Mouse (Mus musculus) E14TG2a.4 (cell line): ENCODE results near the gene Dmrta2.
A peak's percentile ranks its signal among the peaks of the same experiment; 100 is the strongest.

Source experiments
- H3K27me3 ChIP-seq: 2 replicates; pipeline ENCODE4 v1.6.1; 2014; ENCODE audit warnings: low read length, control low read depth; ENCODE audit not compliant: insufficient read depth
- H3K36me3 ChIP-seq: 2 replicates; pipeline ENCODE4 v1.6.1; 2014; ENCODE audit warnings: low read length, control low read depth; ENCODE audit not compliant: insufficient read depth
- H3K4me1 ChIP-seq: replicated peaks from 2 replicates; pipeline ENCODE4 v1.6.1; 2014; ENCODE audit warnings: low read depth, low read length, control low read depth
- H3K4me3 ChIP-seq: replicated peaks from 2 replicates; pipeline ENCODE4 v1.5.1; 2014; ENCODE audit warnings: mild to moderate bottlenecking, low read length
- H3K9me3 ChIP-seq: 2 replicates; pipeline ENCODE4 v1.6.1; 2014; ENCODE audit warnings: low read length, control low read depth
- CTCF ChIP-seq: conservative IDR thresholded peaks from 2 replicates; pipeline ENCODE4 v1.5.1; 2014; ENCODE audit warnings: low read length
- NANOG ChIP-seq: IDR thresholded peaks from 2 replicates; pipeline ENCODE4 v1.6.1; 2014; ENCODE audit warnings: borderline replicate concordance, low read length, mixed read lengths
- POU5F1 ChIP-seq: IDR thresholded peaks from 2 replicates; pipeline ENCODE4 v1.6.1; 2014; ENCODE audit warnings: low read length, borderline replicate concordance

The Dmrta2 gene

GRCm38 (mm10) chr4:109953509-109953908, 24.3 kb upstream of the Dmrta2 start:
- Histone ChIP-seq H3K9me3 (no peaks in the 10 kb centered on the region), H3K4me1 (no peaks in the 10 kb centered on the region), H3K27me3 (no peaks in the 10 kb centered on the region), H3K36me3 (peaks cover 29% of the 10 kb centered on the region), H3K4me3 (no peak overlapping the region)
- no peak for TF ChIP-seq CTCF
- no peak for TF ChIP-seq NANOG
- TF ChIP-seq POU5F1: no peak

GRCm38 (mm10) chr4:109960201-109960935, 17.5 kb upstream of the Dmrta2 start:
- peaks cover 58% of the 10 kb centered on the region for H3K36me3 ChIP-seq
- TF ChIP-seq NANOG (no peak), CTCF (no peak), POU5F1 (no peak)
- no peak overlapping the region for H3K4me3 ChIP-seq
- no peaks in the 10 kb centered on the region for H3K4me1 ChIP-seq
- H3K27me3 ChIP-seq: no peaks in the 10 kb centered on the region
- H3K9me3 ChIP-seq: no peaks in the 10 kb centered on the region

- no peaks in the 10 kb centered on the region for H3K27me3 ChIP-seq
- H3K4me3 ChIP-seq: no peak overlapping the region
- TF ChIP-seq NANOG (no peak), POU5F1 (no peak), CTCF (no peak)
- no peaks in the 10 kb centered on the region for H3K9me3 ChIP-seq
- H3K36me3 ChIP-seq: peaks cover 53% of the 10 kb centered on the region
- 0 out of 2 replicates have a peak, but pooled peaks cover 5% of the 10 kb centered on the region for H3K4me1 ChIP-seq
Measured at GRCm38 (mm10) chr4:109963570-109964279, 14.1 kb upstream of the Dmrta2 start.

GRCm38 (mm10) chr4:109969561-109969960, 8.3 kb upstream of the Dmrta2 start:
- peaks cover 48% of the 10 kb centered on the region for H3K27me3 ChIP-seq
- TF ChIP-seq NANOG (no peak), POU5F1 (no peak), CTCF (no peak)
- H3K4me1 ChIP-seq: peaks cover 15% of the 10 kb centered on the region
- no peaks in the 10 kb centered on the region for H3K9me3 ChIP-seq
- H3K36me3 ChIP-seq: peaks cover 13% of the 10 kb centered on the region
- H3K4me3 ChIP-seq: no peak overlapping the region

- peak overlapping the region; percentile 52 for H3K4me3 ChIP-seq
- peaks cover 47% of the 10 kb centered on the region for H3K4me1 ChIP-seq
- TF ChIP-seq NANOG: no peak
- no peak for TF ChIP-seq POU5F1
- TF ChIP-seq CTCF: no peak
- no peaks in the 10 kb centered on the region for H3K36me3 ChIP-seq
- peaks cover 94% of the 10 kb centered on the region for H3K27me3 ChIP-seq
- H3K9me3 ChIP-seq: no peaks in the 10 kb centered on the region
Measured at GRCm38 (mm10) chr4:109973991-109974654, 3.7 kb upstream of the Dmrta2 start.

GRCm38 (mm10) chr4:109974655-109975380, 3.0 kb upstream of the Dmrta2 start:
- peaks cover 47% of the 10 kb centered on the region for H3K4me1 ChIP-seq
- no peak for TF ChIP-seq NANOG
- TF ChIP-seq CTCF: no peak
- TF ChIP-seq POU5F1: no peak
- H3K36me3 ChIP-seq: no peaks in the 10 kb centered on the region
- H3K27me3 ChIP-seq: peaks cover 96% of the 10 kb centered on the region
- peak overlapping the region; percentile 52 for H3K4me3 ChIP-seq
- no peaks in the 10 kb centered on the region for H3K9me3 ChIP-seq

GRCm38 (mm10) chr4:109975381-109976240, 2.2 kb upstream of the Dmrta2 start:
- Histone ChIP-seq H3K4me3 (0 out of 2 replicates have a peak overlapping the region, but pooled peaks have one; percentile 1), H3K9me3 (no peaks in the 10 kb centered on the region), H3K36me3 (no peaks in the 10 kb centered on the region), H3K4me1 (peaks cover 51% of the 10 kb centered on the region), H3K27me3 (peaks cover 96% of the 10 kb centered on the region)
- TF ChIP-seq NANOG (no peak), POU5F1 (no peak), CTCF (no peak)
